Mouse (Mus musculus) spleen, adult 2 months (tissue): ENCODE data around the gene Spata5. TPM values are rescaled to one million over a fixed set of nuclear protein-coding genes. Genes with fewer than 3 reads are reported as not detected.

ENCODE experiments used
- DNase-seq, 2 experiments: peaks; one replicate each; pipeline versions ENCODE4 v3.0.0 to v3.0.0-alpha.2; 2012 to 2021; ENCODE audit warnings: low spot score in 2 of 2, low read depth in 1 of 2
- H3K27ac ChIP-seq: fragments of 200-500 bp; 2 replicates; pipeline ENCODE4 v1.5.1; 2012; ENCODE audit warnings: low read length, inconsistent platforms; ENCODE audit not compliant: insufficient read depth
- H3K27me3 ChIP-seq: fragments of 200-500 bp; 2 replicates; pipeline ENCODE4 v1.6.1; 2012; ENCODE audit warnings: mild to moderate bottlenecking, moderate library complexity, low read length, inconsistent platforms; ENCODE audit not compliant: control insufficient read depth, insufficient read depth
- H3K36me3 ChIP-seq: fragments of 200-500 bp; 2 replicates; pipeline ENCODE4 v1.6.1; 2012; ENCODE audit warnings: mild to moderate bottlenecking, low read length, inconsistent platforms; ENCODE audit not compliant: control insufficient read depth, insufficient read depth
- H3K4me1 ChIP-seq: fragments of 200-500 bp; 2 replicates; pipeline ENCODE4 v1.6.1; 2011; ENCODE audit warnings: inconsistent platforms; ENCODE audit not compliant: control insufficient read depth, insufficient read depth, insufficient read length
- H3K4me3 ChIP-seq: fragments of 200-500 bp; 2 replicates; pipeline ENCODE4 v1.5.1; 2011; ENCODE audit warnings: mild to moderate bottlenecking, inconsistent platforms; ENCODE audit not compliant: insufficient read depth, insufficient read length; ENCODE audit errors: extremely low read depth
- CTCF ChIP-seq: fragments of 200-500 bp; IDR thresholded peaks from 2 replicates; pipeline ENCODE4 v1.5.1; 2011; ENCODE audit warnings: mild to moderate bottlenecking, inconsistent platforms; ENCODE audit not compliant: insufficient read depth, insufficient read length, insufficient replicate concordance; ENCODE audit errors: extremely low read depth
- POLR2A ChIP-seq: fragments of 200-500 bp; IDR thresholded peaks from 2 replicates; pipeline ENCODE4 v1.6.1; 2011; ENCODE audit warnings: low read depth, low read length, inconsistent platforms
- whole genome bisulfite sequencing: fragments of 180-500 bp; shearing (Covaris S2); methylation state at CpG from one replicate; pipeline ENCODE4 v1.1.7; 2018; 5-methylcytosine and 5-hydroxymethylcytosine counted together
- polyA plus RNA-seq: library from polyadenylated mRNA; depleted of rRNA; stranded (reverse); fragments of >200 nt; gene quantifications from 2 replicates; pipeline ENCODE4 v1.2.3, GENCODE M21; 2012

The Spata5 gene
- polyA plus RNA-seq, 1 experiment = 2.3 TPM

DNA sequence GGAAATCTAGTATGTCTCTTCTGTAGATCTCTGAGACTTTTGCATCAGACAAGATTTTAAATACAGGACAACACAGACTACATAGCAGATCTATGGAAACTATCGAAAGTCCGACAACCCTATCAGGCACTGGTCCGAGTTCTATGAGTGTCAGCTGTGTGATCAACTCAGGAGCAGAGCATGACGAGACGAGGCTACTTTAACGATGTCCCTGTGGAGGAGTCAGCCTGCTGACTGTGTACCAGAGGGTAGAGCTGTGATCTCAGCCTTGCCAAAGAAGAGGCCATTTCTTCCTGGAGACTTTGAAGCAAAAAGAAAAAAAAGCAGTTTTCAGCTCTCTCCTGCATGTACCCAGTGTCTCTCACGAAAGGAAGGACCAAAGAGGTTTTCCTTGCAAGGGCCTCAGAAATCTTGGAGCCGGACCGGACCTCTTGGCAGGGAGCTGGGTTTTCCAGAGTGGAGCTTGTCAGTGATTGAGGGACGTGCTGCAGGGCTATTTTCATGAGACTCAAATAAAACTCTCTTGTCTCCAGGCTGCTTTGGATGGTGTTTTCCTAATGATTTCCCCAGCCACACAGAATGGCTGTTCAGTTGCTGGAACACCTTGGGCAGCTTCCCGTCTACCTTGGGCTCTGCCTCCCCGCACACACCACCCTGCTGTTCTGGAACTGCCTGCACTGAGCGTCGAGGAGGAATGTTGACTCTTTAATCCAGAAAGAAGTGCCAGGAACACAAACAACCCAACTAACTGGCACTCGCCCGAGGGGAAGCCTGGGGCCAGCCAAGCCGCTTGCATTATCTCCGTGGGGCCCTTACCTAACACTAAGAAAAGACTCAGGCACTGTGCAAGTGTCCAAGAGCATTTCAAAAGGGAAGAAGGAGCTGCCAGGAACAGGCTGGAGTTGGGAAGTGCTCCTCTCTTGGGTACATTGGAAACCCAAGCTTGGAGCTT is 39.5 kb upstream of the Spata5 start:
- Histone ChIP-seq H3K4me3 (no peak overlapping the region), H3K36me3 (no peaks in the 10 kb centered on the region), H3K27ac (0 out of 2 replicates have a peak overlapping the region, but pooled peaks have one; percentile 28), H3K27me3 (no peaks in the 10 kb centered on the region), H3K4me1 (no peaks in the 10 kb centered on the region)
- 83% methylated on average over 18 of the region's 18 CpGs for WGBS
- TF ChIP-seq POLR2A = no peak
- TF ChIP-seq CTCF = no peak
- no peak for DNase-seq

DNA sequence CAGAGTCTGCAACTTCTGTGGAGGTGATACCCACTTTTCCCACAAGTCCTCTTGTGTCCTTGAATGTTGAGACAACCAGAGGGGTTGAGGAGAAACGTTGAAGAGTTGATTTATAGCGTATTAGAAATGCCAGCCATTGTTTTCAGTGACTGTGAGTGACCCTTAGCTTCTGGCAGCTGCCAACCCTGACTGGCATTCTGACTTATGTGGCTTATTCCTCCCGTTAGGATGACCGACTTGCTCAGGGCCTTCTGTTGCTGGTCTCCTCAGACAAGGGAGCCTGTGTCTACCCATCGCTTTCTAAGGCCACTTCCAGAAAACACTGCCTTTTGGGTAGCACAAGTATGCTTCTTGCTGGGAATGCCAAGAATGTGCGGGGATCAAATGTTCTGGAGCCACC is 38.2 kb upstream of the Spata5 start:
- H3K36me3 ChIP-seq = no peaks in the 10 kb centered on the region
- H3K27me3 ChIP-seq = no peaks in the 10 kb centered on the region
- no peak overlapping the region for H3K27ac ChIP-seq
- no peak for DNase-seq
- no peaks in the 10 kb centered on the region for H3K4me1 ChIP-seq
- 74% methylated on average over 6 of the region's 6 CpGs for WGBS
- TF ChIP-seq POLR2A (no peak), CTCF (no peak)
- no peak overlapping the region for H3K4me3 ChIP-seq

DNA sequence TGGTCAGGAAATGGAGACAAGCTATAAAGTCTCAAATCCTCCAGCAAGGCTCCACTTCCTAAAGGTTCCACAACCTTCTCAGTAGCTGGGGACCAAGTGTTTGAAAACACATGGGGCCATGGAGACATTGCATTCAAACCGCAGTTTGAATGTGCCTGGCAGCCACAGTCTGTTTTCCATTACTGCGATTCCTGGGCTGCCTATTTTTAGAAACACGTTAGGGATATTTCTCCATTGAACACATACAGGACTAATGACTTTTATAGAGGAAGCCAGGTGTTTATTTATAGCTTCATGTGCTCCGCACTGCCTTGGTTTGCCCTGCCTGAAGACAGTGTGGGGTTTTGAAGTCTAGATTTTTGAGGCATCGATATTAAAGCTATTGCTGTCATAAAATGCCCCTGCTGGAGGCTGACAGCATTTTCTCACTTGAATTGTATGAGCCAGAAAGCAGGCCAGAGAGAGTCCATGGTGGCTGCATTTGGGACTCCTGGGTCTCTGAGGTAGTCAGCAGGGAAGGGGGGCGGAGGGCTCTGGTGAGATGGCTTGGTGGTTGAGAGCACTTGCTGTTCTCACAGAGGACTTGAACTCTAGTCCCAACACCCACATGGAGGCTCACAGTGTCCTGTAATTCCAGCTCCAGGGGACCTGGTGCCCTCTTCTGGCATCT is 36.5 kb upstream of the Spata5 start:
- DNase-seq = no peak
- Histone ChIP-seq H3K36me3 (no peaks in the 10 kb centered on the region), H3K27me3 (no peaks in the 10 kb centered on the region), H3K4me3 (no peak overlapping the region), H3K27ac (no peak overlapping the region), H3K4me1 (no peaks in the 10 kb centered on the region)
- 92% methylated on average over 6 of the region's 6 CpGs for WGBS
- TF ChIP-seq POLR2A = no peak
- TF ChIP-seq CTCF = no peak

DNA sequence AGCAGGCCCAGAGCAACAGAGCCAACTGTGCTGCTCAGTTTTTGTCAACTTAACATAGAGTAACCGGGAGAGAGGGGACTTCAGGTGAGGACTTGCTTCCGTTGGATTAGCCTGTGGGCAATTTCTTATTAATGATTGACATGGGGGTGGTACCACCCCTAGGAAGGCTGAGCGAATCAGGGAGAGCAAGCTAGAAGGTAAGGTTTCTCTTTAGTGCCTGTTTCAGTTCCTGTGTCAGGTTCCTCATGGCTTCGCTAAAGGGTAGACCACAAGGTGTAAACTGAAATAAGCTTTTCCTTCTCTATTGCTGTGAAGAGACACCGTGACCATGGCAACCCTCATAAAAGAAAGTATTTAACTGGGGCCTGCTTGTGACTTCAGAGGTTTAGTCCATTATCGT is 32.4 kb upstream of the Spata5 start:
- H3K36me3 ChIP-seq = no peaks in the 10 kb centered on the region
- H3K4me1 ChIP-seq = no peaks in the 10 kb centered on the region
- WGBS = 82% methylated on average over 6 of the region's 6 CpGs
- TF ChIP-seq POLR2A (no peak), CTCF (no peak)
- DNase-seq = no peak
- H3K4me3 ChIP-seq = no peak overlapping the region
- no peaks in the 10 kb centered on the region for H3K27me3 ChIP-seq
- no peak overlapping the region for H3K27ac ChIP-seq

DNA sequence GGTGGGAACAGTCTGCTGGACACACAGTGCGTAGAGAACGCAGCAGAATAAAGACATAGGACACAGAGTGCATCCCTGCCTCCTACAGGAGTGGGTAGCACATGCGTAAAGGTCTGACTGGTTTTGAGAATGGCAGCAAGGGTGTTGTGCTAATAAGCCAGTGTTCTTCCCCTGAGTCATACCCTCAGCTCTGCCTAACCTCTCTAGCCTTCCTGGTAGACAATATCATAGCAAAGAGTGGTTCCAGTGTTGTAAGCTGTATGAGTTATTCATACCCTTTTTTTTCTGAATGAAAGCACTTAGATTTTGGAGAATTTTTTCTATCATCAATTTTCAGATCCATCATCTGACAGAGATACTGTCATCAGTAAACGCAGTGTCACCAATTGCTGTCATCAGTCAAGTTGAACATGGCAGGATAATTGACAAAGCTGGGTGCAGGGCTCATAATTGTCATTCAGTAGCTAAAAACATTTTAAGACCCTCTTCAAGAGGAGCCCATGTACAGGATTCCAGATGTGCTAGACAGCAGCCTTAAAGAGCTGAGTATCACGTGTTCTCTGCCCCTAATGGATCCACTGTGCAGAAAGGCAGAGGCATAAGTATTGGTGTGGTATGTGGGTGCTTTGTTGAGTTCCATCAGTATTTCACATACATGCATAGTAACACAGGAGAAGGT is 22.6 kb upstream of the Spata5 start:
- DNase-seq = no peak
- 94% methylated on average over 5 of the region's 5 CpGs for WGBS
- Histone ChIP-seq H3K27ac (no peak overlapping the region), H3K4me1 (no peaks in the 10 kb centered on the region), H3K36me3 (no peaks in the 10 kb centered on the region), H3K4me3 (no peak overlapping the region), H3K27me3 (no peaks in the 10 kb centered on the region)
- TF ChIP-seq POLR2A (no peak), CTCF (no peak)

DNA sequence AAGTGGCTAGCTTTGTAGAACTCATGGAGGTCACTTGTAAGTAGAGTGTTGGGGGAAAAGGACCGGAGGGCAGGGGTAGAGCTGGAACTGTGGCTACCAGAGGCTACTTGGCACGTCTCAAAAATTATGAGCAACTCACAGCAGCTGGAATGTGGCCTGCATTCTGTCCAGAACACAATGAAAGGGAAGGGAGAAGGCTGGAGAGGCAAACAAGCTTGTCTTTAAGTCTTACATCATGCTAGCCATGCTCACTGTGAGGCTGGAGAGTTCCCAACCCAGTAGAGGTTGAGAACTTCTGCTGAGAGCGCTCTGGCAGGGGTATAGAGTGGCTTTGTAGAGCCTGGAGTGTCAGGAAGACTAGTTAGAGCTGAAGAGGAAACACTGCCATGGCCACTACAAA is 22.1 kb upstream of the Spata5 start:
- no peaks in the 10 kb centered on the region for H3K27me3 ChIP-seq
- no peak overlapping the region for H3K27ac ChIP-seq
- no peaks in the 10 kb centered on the region for H3K36me3 ChIP-seq
- TF ChIP-seq POLR2A (no peak), CTCF (no peak)
- DNase-seq = no peak
- no peaks in the 10 kb centered on the region for H3K4me1 ChIP-seq
- no peak overlapping the region for H3K4me3 ChIP-seq
- 88% methylated on average over 3 of the region's 3 CpGs for WGBS
